Mouse (Mus musculus) right cerebral cortex, postnatal 10 days (tissue): ENCODE measurements around the gene Spg21.

Experiments used
- DNase-seq, 2 experiments: peaks; one replicate each; pipeline ENCODE4 v3.0.0; 2021; ENCODE audit warnings: low spot score in 2 of 2

Gene Spg21

DNA sequence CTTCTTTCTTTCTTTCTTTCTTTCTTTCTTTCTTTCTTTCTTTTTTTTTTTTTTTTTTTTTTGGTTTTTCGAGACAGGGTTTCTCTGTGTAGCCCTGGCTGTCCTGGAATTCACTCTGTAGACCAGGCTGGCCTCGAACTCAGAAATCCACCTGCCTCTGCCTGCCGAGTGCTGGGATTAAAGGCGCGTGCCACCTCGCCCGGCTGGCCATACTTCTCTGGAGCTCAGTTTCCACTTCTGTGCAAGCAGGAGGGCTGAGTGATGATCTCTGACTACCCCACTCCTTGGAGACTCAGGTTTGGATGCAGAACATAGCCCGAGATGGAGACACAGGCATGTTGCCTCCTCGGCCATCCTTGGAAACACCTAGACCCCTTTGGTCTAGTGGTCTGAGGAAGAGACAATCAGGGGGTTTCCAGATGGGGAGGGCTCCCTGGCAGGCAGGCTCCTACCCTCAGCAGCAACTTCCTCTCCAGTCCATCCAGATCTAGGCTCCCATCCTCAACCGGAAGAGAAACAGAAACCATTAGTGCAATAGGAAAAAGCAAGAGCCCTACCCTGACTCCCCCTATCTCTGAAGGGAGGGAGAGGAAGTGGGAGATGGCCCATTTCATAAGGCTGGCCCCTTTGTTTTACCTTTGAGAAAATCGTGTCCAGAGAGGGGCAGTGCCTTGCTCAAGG is 75.2 kb downstream of the Spg21 start:
- DNase-seq = no peak

- DNase-seq = no peak
These were observed 75.7 kb downstream of the Spg21 start for GRCm38 (mm10) chr9:65536491-65536890.
